Mouse (Mus musculus) limb, embryonic 11.5 days (tissue): ENCODE measurements around the gene Pde5a. TPM values are rescaled to one million over a fixed set of nuclear protein-coding genes. Genes with fewer than 3 reads are reported as not detected.

Experiments
- ATAC-seq: fragments of 200-750 bp; cut with Nextera tagmentation; 2 replicates; pipeline ENCODE4 v1.8.0; 2017; ENCODE audit warnings: low read depth; ENCODE audit not compliant: insufficient number of reproducible peaks, low FRiP score, low TSS enrichment
- DNase-seq: peaks from one replicate; pipeline ENCODE4 v3.0.0-alpha.2; 2015; ENCODE audit warnings: low spot score
- H3K27ac ChIP-seq: fragments of 300-500 bp; sonication (generic); replicated peaks from 2 replicates; pipeline ENCODE4 v1.5.1; 2014; ENCODE audit warnings: low read depth, mild to moderate bottlenecking, low read length
- H3K27me3 ChIP-seq: fragments of 300-500 bp; sonication (generic); 2 replicates; pipeline ENCODE4 v1.6.1; 2014; ENCODE audit warnings: mild to moderate bottlenecking, low read length, mixed read lengths; ENCODE audit not compliant: control insufficient read depth, insufficient read depth
- H3K36me3 ChIP-seq: fragments of 300-500 bp; sonication (generic); 2 replicates; pipeline ENCODE4 v1.6.1; 2014; ENCODE audit warnings: mild to moderate bottlenecking, low read length, moderate library complexity, mixed read lengths; ENCODE audit not compliant: control insufficient read depth, insufficient read depth
- H3K4me1 ChIP-seq: fragments of 300-500 bp; sonication (generic); 2 replicates; pipeline ENCODE4 v1.6.1; 2014; ENCODE audit warnings: low read length, mixed read lengths; ENCODE audit not compliant: control insufficient read depth, insufficient read depth
- H3K4me2 ChIP-seq: fragments of 300-500 bp; sonication (generic); 2 replicates; pipeline ENCODE4 v1.6.1; 2014; ENCODE audit warnings: low read depth, mild to moderate bottlenecking, moderate library complexity; ENCODE audit not compliant: severe bottlenecking
- H3K4me3 ChIP-seq: fragments of 300-500 bp; sonication (generic); 2 replicates; pipeline ENCODE4 v1.5.1; 2014; ENCODE audit warnings: low read depth, low read length
- H3K9ac ChIP-seq: fragments of 300-500 bp; sonication (generic); 2 replicates; pipeline ENCODE4 v1.6.1; 2014; ENCODE audit warnings: mild to moderate bottlenecking, low read length
- H3K9me3 ChIP-seq: fragments of 300-500 bp; sonication (generic); 2 replicates; pipeline ENCODE4 v1.6.1; 2016; ENCODE audit warnings: low read length; ENCODE audit not compliant: control insufficient read depth
- WGBS: fragments of 180-500 bp; shearing (Covaris S2); extraction: QIAGEN DNeasy Blood & Tissue Kit; methylation state at CpG from one replicate; pipeline ENCODE4 v1.1.7; 2014; 5-methylcytosine and 5-hydroxymethylcytosine counted together
- polyA plus RNA-seq: library from polyadenylated mRNA; unstranded; fragments of >200 nt; fragmentation: Nextera tagmentation; extraction: Ambion mirVana; gene quantifications from 2 replicates; pipeline ENCODE4 v1.2.1, GENCODE M21; 2014

Gene Pde5a
- polyA plus RNA-seq, 1 experiment from 2014 or later: 3.8 TPM

- no peaks in the 10 kb centered on the region for H3K9me3 ChIP-seq
- no peak overlapping the region for H3K4me3 ChIP-seq
- no peak overlapping the region for H3K27ac ChIP-seq
- H3K4me2 ChIP-seq: no peak overlapping the region
- ATAC-seq (no peak), DNase-seq (no peak)
- no peaks in the 10 kb centered on the region for H3K36me3 ChIP-seq
- no peaks in the 10 kb centered on the region for H3K27me3 ChIP-seq
- WGBS: 87% methylated on average over 6 of the region's 6 CpGs
- no peak overlapping the region for H3K9ac ChIP-seq
- H3K4me1 ChIP-seq: no peaks in the 10 kb centered on the region
Measured at GRCm38 (mm10) chr3:122708485-122708884, 20.3 kb upstream of the Pde5a start.

- Histone ChIP-seq H3K27me3 (no peaks in the 10 kb centered on the region), H3K4me2 (no peak overlapping the region), H3K4me3 (no peak overlapping the region), H3K36me3 (no peaks in the 10 kb centered on the region), H3K9ac (no peak overlapping the region), H3K9me3 (no peaks in the 10 kb centered on the region), H3K27ac (no peak overlapping the region), H3K4me1 (no peaks in the 10 kb centered on the region)
- WGBS: 92% methylated on average over 3 of the region's 3 CpGs
- ATAC-seq (no peak), DNase-seq (no peak)
Measured at GRCm38 (mm10) chr3:122710141-122710540, 18.6 kb upstream of the Pde5a start.

GRCm38 (mm10) chr3:122718631-122719030 is 10.1 kb upstream of the Pde5a start:
- 82% methylated on average over 2 of the region's 2 CpGs for WGBS
- H3K9ac ChIP-seq: no peak overlapping the region
- no peaks in the 10 kb centered on the region for H3K9me3 ChIP-seq
- no peak overlapping the region for H3K4me2 ChIP-seq
- no peaks in the 10 kb centered on the region for H3K36me3 ChIP-seq
- no peaks in the 10 kb centered on the region for H3K4me1 ChIP-seq
- DNase-seq (no peak), ATAC-seq (no peak)
- no peak overlapping the region for H3K4me3 ChIP-seq
- H3K27me3 ChIP-seq: no peaks in the 10 kb centered on the region
- H3K27ac ChIP-seq: no peak overlapping the region

GRCm38 (mm10) chr3:122721522-122721921 is 7.2 kb upstream of the Pde5a start:
- Histone ChIP-seq H3K4me2 (no peak overlapping the region), H3K27ac (no peak overlapping the region), H3K9ac (no peak overlapping the region), H3K36me3 (no peaks in the 10 kb centered on the region), H3K4me3 (no peak overlapping the region), H3K27me3 (no peaks in the 10 kb centered on the region), H3K9me3 (no peaks in the 10 kb centered on the region), H3K4me1 (no peaks in the 10 kb centered on the region)
- ATAC-seq (no peak), DNase-seq (no peak)
- 87% methylated on average over 9 of the region's 9 CpGs for WGBS

- Histone ChIP-seq H3K27ac (peak overlapping the region; percentile 62), H3K27me3 (no peaks in the 10 kb centered on the region), H3K9me3 (no peaks in the 10 kb centered on the region), H3K4me2 (peak overlapping the region; percentile 74), H3K9ac (peak overlapping the region; percentile 77), H3K4me3 (peak overlapping the region; percentile 60), H3K36me3 (no peaks in the 10 kb centered on the region), H3K4me1 (no peaks in the 10 kb centered on the region)
- WGBS: under 1% methylated on average over 22 of the region's 22 CpGs
- DNase-seq (peak; percentile 82), ATAC-seq (peak; percentile 74)
Measured at GRCm38 (mm10) chr3:122729601-122729959, 833 bp downstream of the Pde5a start.

GRCm38 (mm10) chr3:122729960-122730740 is 1.4 kb downstream of the Pde5a start:
- WGBS: under 1% methylated on average over 92 of the region's 92 CpGs
- H3K4me2 ChIP-seq: peak overlapping the region; percentile 74
- peak overlapping the region; percentile 77 for H3K9ac ChIP-seq
- H3K9me3 ChIP-seq: no peaks in the 10 kb centered on the region
- H3K36me3 ChIP-seq: no peaks in the 10 kb centered on the region
- H3K4me1 ChIP-seq: no peaks in the 10 kb centered on the region
- ATAC-seq: peak; percentile 70
- DNase-seq: peak; percentile 82
- peak overlapping the region; percentile 48 for H3K27ac ChIP-seq
- no peaks in the 10 kb centered on the region for H3K27me3 ChIP-seq
- peak overlapping the region; percentile 60 for H3K4me3 ChIP-seq

- H3K27ac ChIP-seq: no peak overlapping the region
- H3K27me3 ChIP-seq: no peaks in the 10 kb centered on the region
- 3% methylated on average over 13 of the region's 13 CpGs for WGBS
- H3K4me2 ChIP-seq: peak overlapping the region; percentile 74
- ATAC-seq (no peak), DNase-seq (no peak)
- no peaks in the 10 kb centered on the region for H3K9me3 ChIP-seq
- H3K4me1 ChIP-seq: no peaks in the 10 kb centered on the region
- H3K4me3 ChIP-seq: peak overlapping the region; percentile 60
- peak overlapping the region; percentile 77 for H3K9ac ChIP-seq
- H3K36me3 ChIP-seq: no peaks in the 10 kb centered on the region
Measured at GRCm38 (mm10) chr3:122730741-122731235, 2.0 kb downstream of the Pde5a start.

GRCm38 (mm10) chr3:122733806-122734205 is 5.1 kb downstream of the Pde5a start:
- no peaks in the 10 kb centered on the region for H3K9me3 ChIP-seq
- DNase-seq (no peak), ATAC-seq (no peak)
- H3K4me1 ChIP-seq: no peaks in the 10 kb centered on the region
- no peak overlapping the region for H3K27ac ChIP-seq
- no peak overlapping the region for H3K9ac ChIP-seq
- H3K36me3 ChIP-seq: no peaks in the 10 kb centered on the region
- 60% methylated on average over 3 of the region's 3 CpGs for WGBS
- no peak overlapping the region for H3K4me3 ChIP-seq
- H3K27me3 ChIP-seq: no peaks in the 10 kb centered on the region
- H3K4me2 ChIP-seq: no peak overlapping the region
